ENCODE assay signal across 13 mouse cellular contexts in the genomic region with DNA sequence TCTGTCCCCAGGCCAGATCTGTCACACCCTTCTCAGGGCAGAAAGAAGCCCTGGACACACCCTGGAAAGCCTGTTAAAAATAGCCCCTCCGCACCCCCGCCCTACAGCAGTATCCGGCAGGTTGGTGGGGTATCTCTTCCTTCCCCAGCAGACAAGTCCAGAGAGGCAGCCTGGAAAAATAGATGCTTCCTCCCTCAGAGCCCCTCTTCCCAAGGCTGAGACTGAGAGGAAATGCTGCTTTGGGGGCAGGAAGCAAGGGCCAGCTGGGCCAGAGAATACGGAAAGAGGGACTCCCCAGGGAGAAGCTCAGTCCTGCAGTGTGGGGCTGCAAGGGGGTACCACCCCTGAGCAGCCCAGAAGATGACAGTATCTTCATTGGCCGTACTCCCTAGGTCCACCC. TPM values are rescaled to one million over a fixed set of nuclear protein-coding genes. Genes with fewer than 3 reads are reported as not detected.
DNase-seq lines count a peak whose midpoint lies in the region; ATAC-seq and TF ChIP-seq lines count a peak whose summit lies in the region.
"Had no signal": no experiment of that assay in that cellular context is flagged by ENCODE, and none has a peak within 500 bp of the region (broad histone marks: within the 10 kb centered on the region; RNA-seq: fewer than 3 reads in every experiment).

No protein-coding gene starts in this region.

- H3K27me3 ChIP-seq in hindbrain, embryonic 10.5 days (ENCODE audit: insufficient read depth, poor library complexity, severe bottlenecking): no peaks in the 10 kb centered on the region
- H3K27me3 ChIP-seq in hindbrain, postnatal 0 days (ENCODE audit: insufficient read depth, low read length): no peaks in the 10 kb centered on the region
- H3K27me3 ChIP-seq: limb, embryonic 12.5 days had no signal

- no peak overlapping the region for H3K9ac ChIP-seq in hindbrain, postnatal 0 days (replicated peaks; ENCODE audit: low read length)
- H3K9ac ChIP-seq: hindbrain, embryonic 12.5 days; limb, embryonic 12.5 days had no signal

- DNase-seq in hindbrain, embryonic 10.5 days (ENCODE audit: low spot score): no peak
- DNase-seq in hindbrain, postnatal 0 days (ENCODE audit: low spot score): no peak
- DNase-seq in heart, adult 9 months (ENCODE audit: low spot score in 2 of 2): peak; percentile 71 to 88
- peak; percentile 53 to 68 for DNase-seq in kidney, adult 8-10 months
- peak; percentile 68 for DNase-seq in lung, postnatal 10 days
- DNase-seq in layer of hippocampus, postnatal 14 days (ENCODE audit: low spot score in 2 of 2): no peak
- no peak for DNase-seq in right cerebral cortex, adult 2 months (ENCODE audit: low spot score in 2 of 2)
- no peak for DNase-seq in urinary bladder, postnatal 14 days (ENCODE audit: low spot score)
- DNase-seq: cerebellum, adult 9-10 months; retina, postnatal 1 day had no signal

- peaks cover 72% of the 10 kb centered on the region for H3K4me1 ChIP-seq in hindbrain, embryonic 10.5 days (replicated peaks)
- H3K4me1 ChIP-seq in hindbrain, postnatal 0 days (ENCODE audit: insufficient read depth, low read length): peaks cover 25% of the 10 kb centered on the region

- H3K4me3 ChIP-seq in hindbrain, embryonic 10.5 days: no peak overlapping the region
- no peak overlapping the region for H3K4me3 ChIP-seq in hindbrain, postnatal 0 days (ENCODE audit: low read length)
- H3K4me3 ChIP-seq: hindbrain, embryonic 12.5 days; limb, embryonic 12.5 days had no signal

- no peak overlapping the region for H3K4me2 ChIP-seq in hindbrain, postnatal 0 days (ENCODE audit: low read depth, low read length)
- H3K4me2 ChIP-seq: hindbrain, embryonic 12.5 days; limb, embryonic 12.5 days had no signal

- H3K9me3 ChIP-seq in hindbrain, embryonic 10.5 days: no peaks in the 10 kb centered on the region
- H3K9me3 ChIP-seq in hindbrain, postnatal 0 days (ENCODE audit: low read length): no peaks in the 10 kb centered on the region
- H3K9me3 ChIP-seq: hindbrain, embryonic 12.5 days; limb, embryonic 12.5 days had no signal

- TF ChIP-seq CTCF in hindbrain, postnatal 0 days (IDR thresholded peaks at IDR 0.05; ENCODE audit: low read depth): no peak

- ATAC-seq in hindbrain, postnatal 0 days: no peak
- ATAC-seq: CD4-positive, CD25-positive, alpha-beta regulatory T cell, adult 4 months had no signal

- H3K36me3 ChIP-seq in hindbrain, embryonic 10.5 days: peaks cover 100% of the 10 kb centered on the region
- peaks cover 68% of the 10 kb centered on the region for H3K36me3 ChIP-seq in hindbrain, postnatal 0 days (ENCODE audit: insufficient read depth, low read length)

- 87% methylated on average over 5 of the region's 5 CpGs for WGBS in hindbrain, embryonic 10.5 days
- WGBS in hindbrain, postnatal 0 days: 85% methylated on average over 5 of the region's 5 CpGs

- H3K27ac ChIP-seq in hindbrain, embryonic 10.5 days: peak overlapping the region; percentile 59
- H3K27ac ChIP-seq in hindbrain, postnatal 0 days: no peak overlapping the region
- H3K27ac ChIP-seq: limb, embryonic 12.5 days had no signal

RNA-seq across cellular contexts. Expression of a gene that starts 50.8 kb away (rescaled TPM):
- 17.0 and 18.8 TPM in 2 replicates for polyA plus RNA-seq in hindbrain, embryonic 10.5 days (2016; fragmentation: Nextera tagmentation; extraction: Ambion mirVana)
- total RNA-seq in hindbrain, postnatal 0 days (2014; rRNA removed): 31.1 and 43.1 TPM in 2 replicates
- polyA plus RNA-seq in hindbrain, postnatal 0 days (2015; fragmentation: Nextera tagmentation; extraction: Ambion mirVana): 8.8 and 9.1 TPM in 2 replicates
- 10 to 100 TPM; 20.3 to 20.7 TPM for total RNA-seq in layer of hippocampus, postnatal 14 days (2021)
- polyA plus RNA-seq: CD4-positive, CD25-positive, alpha-beta regulatory T cell, adult 4 months had no signal

Comparison
In these comparisons a context has a peak if more than half of its experiments do, and no peak if none do; other contexts are left out.
1. DNase-seq: peak in heart, adult 9 months (2 of 2), kidney, adult 8-10 months (2 of 2) and lung, postnatal 10 days (single experiment); none in hindbrain, embryonic 10.5 days (single experiment), hindbrain, postnatal 0 days (single experiment), layer of hippocampus, postnatal 14 days (0 of 2), right cerebral cortex, adult 2 months (0 of 2) and urinary bladder, postnatal 14 days (single experiment).